ENCODE assay signal across 9 mouse cellular contexts in the genomic region with DNA sequence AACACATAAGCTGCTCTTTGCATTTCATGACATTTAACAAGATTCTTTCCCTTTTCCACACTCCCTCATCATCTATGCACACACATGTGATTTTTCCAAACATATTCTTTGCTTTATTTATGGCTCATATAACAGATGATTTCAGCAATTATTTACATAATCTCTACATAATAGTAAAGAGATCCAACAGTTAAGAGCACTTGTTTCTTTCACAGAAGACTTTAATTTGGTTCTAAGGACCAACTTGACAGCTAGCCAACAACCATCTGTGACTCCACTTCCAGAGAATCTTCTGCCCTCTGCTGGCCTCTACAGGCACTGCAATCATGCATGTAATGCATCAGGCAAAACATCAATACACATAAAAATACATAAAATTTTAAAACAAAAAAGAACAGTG. TPM values are rescaled to one million over a fixed set of nuclear protein-coding genes. Genes with fewer than 3 reads are reported as not detected.
A peak's percentile ranks its signal among the peaks of the same experiment; 100 is the strongest.
DNase-seq lines count a peak whose midpoint lies in the region; ATAC-seq and TF ChIP-seq lines count a peak whose summit lies in the region.
"Had no signal": no experiment of that assay in that cellular context is flagged by ENCODE, and none has a peak within 500 bp of the region (broad histone marks: within the 10 kb centered on the region; RNA-seq: fewer than 3 reads in every experiment).

No protein-coding gene starts in this region.

- H3K4me3 ChIP-seq in heart, postnatal 0 days (ENCODE audit: low read depth, low read length) = no peak overlapping the region
- no peak overlapping the region for H3K4me3 ChIP-seq in heart, embryonic 12.5 days
- no peak overlapping the region for H3K4me3 ChIP-seq in forebrain, embryonic 13.5 days
- H3K4me3 ChIP-seq: hindbrain, embryonic 15.5 days had no signal

- H3K27ac ChIP-seq in heart, postnatal 0 days (ENCODE audit: low read depth) = no peak overlapping the region
- no peak overlapping the region for H3K27ac ChIP-seq in heart, embryonic 12.5 days (ENCODE audit: poor library complexity, severe bottlenecking)
- no peak overlapping the region for H3K27ac ChIP-seq in forebrain, embryonic 13.5 days
- H3K27ac ChIP-seq: hindbrain, embryonic 15.5 days had no signal

- ATAC-seq in heart, postnatal 0 days (ENCODE audit: insufficient read depth, low read depth) = no peak
- no peak for ATAC-seq in heart, embryonic 12.5 days (ENCODE audit: insufficient number of reproducible peaks, low FRiP score)
- ATAC-seq in forebrain, embryonic 13.5 days = peak; percentile 85

- no peaks in the 10 kb centered on the region for H3K4me1 ChIP-seq in heart, postnatal 0 days (ENCODE audit: control insufficient read depth, insufficient read depth)
- no peaks in the 10 kb centered on the region for H3K4me1 ChIP-seq in heart, embryonic 12.5 days (replicated peaks)
- no peaks in the 10 kb centered on the region for H3K4me1 ChIP-seq in forebrain, embryonic 13.5 days
- H3K4me1 ChIP-seq: hindbrain, embryonic 15.5 days had no signal

- peak; percentile 22 for DNase-seq in heart, postnatal 0 days (ENCODE audit: low spot score)
- DNase-seq in 416B (ENCODE audit: low read depth) = peak; percentile 40
- DNase-seq in adrenal gland, adult 8-10 months = peak; percentile 34
- peak; percentile 91 for DNase-seq in layer of hippocampus, adult 9-10 months (ENCODE audit: low spot score)
- DNase-seq in ovary, postnatal 36 days (ENCODE audit: low spot score) = peak; percentile 25
- no peak for DNase-seq in spleen, postnatal 14 days (ENCODE audit: low spot score in 2 of 2)

- H3K4me2 ChIP-seq in heart, postnatal 0 days (ENCODE audit: low read depth, low read length) = no peak overlapping the region
- H3K4me2 ChIP-seq in heart, embryonic 12.5 days = no peak overlapping the region
- no peak overlapping the region for H3K4me2 ChIP-seq in forebrain, embryonic 13.5 days
- H3K4me2 ChIP-seq: hindbrain, embryonic 15.5 days had no signal

- H3K27me3 ChIP-seq in heart, postnatal 0 days (ENCODE audit: control insufficient read depth, insufficient read depth, low read length) = no peaks in the 10 kb centered on the region
- H3K27me3 ChIP-seq in heart, embryonic 12.5 days (replicated peaks) = no peaks in the 10 kb centered on the region
- no peaks in the 10 kb centered on the region for H3K27me3 ChIP-seq in forebrain, embryonic 13.5 days
- H3K27me3 ChIP-seq: hindbrain, embryonic 15.5 days had no signal

- H3K9ac ChIP-seq in heart, postnatal 0 days (replicated peaks; ENCODE audit: low read depth, low read length) = no peak overlapping the region
- no peak overlapping the region for H3K9ac ChIP-seq in heart, embryonic 12.5 days
- H3K9ac ChIP-seq in forebrain, embryonic 13.5 days = no peak overlapping the region
- H3K9ac ChIP-seq: hindbrain, embryonic 15.5 days had no signal

- no peak for TF ChIP-seq EP300 in heart, postnatal 0 days (IDR thresholded peaks at IDR 0.05; ENCODE audit: low read depth)

- TF ChIP-seq CTCF in heart, postnatal 0 days (IDR thresholded peaks at IDR 0.05; ENCODE audit: low read depth) = peak; percentile 67

- H3K36me3 ChIP-seq in heart, postnatal 0 days (replicated peaks; ENCODE audit: control insufficient read depth, insufficient read depth, low read length) = no peaks in the 10 kb centered on the region
- H3K36me3 ChIP-seq in heart, embryonic 12.5 days = no peaks in the 10 kb centered on the region
- no peaks in the 10 kb centered on the region for H3K36me3 ChIP-seq in forebrain, embryonic 13.5 days (ENCODE audit: poor library complexity, severe bottlenecking)
- H3K36me3 ChIP-seq: hindbrain, embryonic 15.5 days had no signal

- H3K9me3 ChIP-seq in heart, postnatal 0 days (replicated peaks; ENCODE audit: control insufficient read depth, low read length) = no peaks in the 10 kb centered on the region
- no peaks in the 10 kb centered on the region for H3K9me3 ChIP-seq in heart, embryonic 12.5 days (replicated peaks)
- no peaks in the 10 kb centered on the region for H3K9me3 ChIP-seq in forebrain, embryonic 13.5 days (replicated peaks)
- H3K9me3 ChIP-seq: hindbrain, embryonic 15.5 days had no signal

RNA-seq across cellular contexts. Expression of gene Clvs2, which starts 28.6 kb away (rescaled TPM):
- not detected in 2 replicates for total RNA-seq in heart, postnatal 0 days (2014; rRNA removed; ENCODE audit: low replicate concordance)
- not detected in 2 replicates for polyA plus RNA-seq in heart, postnatal 0 days (2015; fragmentation: Nextera tagmentation; extraction: Ambion mirVana)
- polyA plus RNA-seq in heart, embryonic 12.5 days (2016; fragmentation: Nextera tagmentation; extraction: Ambion mirVana) = not detected in 2 replicates
- total RNA-seq in adrenal gland, adult 8-10 months (2022) = under 1 TPM; 0.25 to 0.40 (median 0.33) TPM
- 4.9 and 5.3 TPM in 2 replicates for polyA plus RNA-seq in forebrain, embryonic 13.5 days (2015; fragmentation: Nextera tagmentation; extraction: Ambion mirVana)

Comparison
In these comparisons a context has a peak if more than half of its experiments do, and no peak if none do; other contexts are left out.
1. DNase-seq: peak in heart, postnatal 0 days (single experiment), 416B (single experiment), adrenal gland, adult 8-10 months (single experiment), layer of hippocampus, adult 9-10 months (single experiment) and ovary, postnatal 36 days (single experiment); none in spleen, postnatal 14 days (0 of 2).